Mouse (Mus musculus): ENCODE results near the gene Dcaf10. TPM values are rescaled to one million over a fixed set of nuclear protein-coding genes. Genes with fewer than 3 reads are reported as not detected.
"Not testable (repeated sequence)": the region's sequence is repeated elsewhere in the genome, so short reads cannot be mapped to it uniquely, and the experiment has no call there.

Gene Dcaf10
- polyA plus RNA-seq, 1 experiment from 2014 or later = 18.4 TPM

DNA sequence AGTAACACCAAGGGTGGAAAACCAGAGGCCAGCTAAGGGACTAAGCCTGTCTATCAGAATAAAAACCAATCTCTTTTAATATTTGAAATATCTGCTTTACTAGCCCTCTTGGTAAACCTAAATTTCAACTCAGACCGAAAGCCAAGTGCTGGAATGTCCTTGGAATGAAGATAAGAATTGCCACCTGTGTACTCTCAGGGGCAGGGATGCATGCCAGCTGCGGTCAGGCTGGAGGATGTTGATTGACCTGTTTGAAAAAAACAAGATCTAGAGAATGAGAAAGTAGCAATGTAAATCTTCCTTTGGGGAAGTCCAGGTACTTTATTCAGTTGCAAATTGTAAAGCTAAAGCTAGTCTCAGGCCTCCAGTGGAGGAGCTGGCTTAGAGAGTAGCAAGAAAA, 40.2 kb downstream of the Dcaf10 start:
- WGBS = 67% methylated on average over 2 of the region's 2 CpGs
- H3K4me3 ChIP-seq (ENCODE audit: low read depth, low read length); ATAC-seq (ENCODE audit: insufficient number of reproducible peaks, insufficient read depth, low FRiP score, low read depth): not testable (repeated sequence)

DNA sequence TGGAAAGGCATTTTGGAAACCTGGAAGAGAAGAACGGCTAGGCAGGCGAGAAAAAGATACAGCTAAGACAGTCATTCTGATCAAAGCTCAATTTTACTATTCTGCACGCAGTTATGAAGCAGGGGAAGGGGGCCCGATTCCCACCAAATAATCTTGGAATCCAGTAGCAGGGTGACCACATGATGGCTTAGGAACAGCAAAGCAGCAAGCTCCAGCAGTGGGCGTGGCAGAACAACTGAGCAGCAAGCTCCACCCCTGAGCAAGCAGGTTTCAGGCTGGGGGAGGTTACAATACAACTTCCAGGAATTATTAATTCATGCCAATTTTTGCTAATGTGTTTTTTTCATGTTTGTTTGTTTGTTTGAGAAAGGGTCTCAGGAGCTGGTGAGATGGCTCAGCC, 45.4 kb downstream of the Dcaf10 start:
- H3K9ac ChIP-seq (replicated peaks; ENCODE audit: low read depth, low read length); H3K9me3 ChIP-seq (ENCODE audit: control insufficient read depth, low read depth, low read length); ATAC-seq (ENCODE audit: insufficient number of reproducible peaks, insufficient read depth, low FRiP score, low read depth); H3K27me3 ChIP-seq (ENCODE audit: control insufficient read depth, insufficient read depth, low read length); H3K4me1 ChIP-seq (ENCODE audit: control insufficient read depth, insufficient read depth, low read length); H3K4me3 ChIP-seq (ENCODE audit: low read depth, low read length); H3K4me2 ChIP-seq (replicated peaks; ENCODE audit: low read depth, low read length); H3K36me3 ChIP-seq (ENCODE audit: control insufficient read depth, insufficient read depth, low read length); H3K27ac ChIP-seq (ENCODE audit: low read length): not testable (repeated sequence)
- 98% methylated on average over 5 of the region's 5 CpGs for WGBS

More for the DNA sequence above, 40.2 kb downstream of the Dcaf10 start:
- not testable (repeated sequence) for H3K27me3 ChIP-seq (ENCODE audit: control insufficient read depth, insufficient read depth, low read length); H3K9ac ChIP-seq (replicated peaks; ENCODE audit: low read depth, low read length); H3K36me3 ChIP-seq (ENCODE audit: control insufficient read depth, insufficient read depth, low read length); H3K4me1 ChIP-seq (ENCODE audit: control insufficient read depth, insufficient read depth, low read length); H3K4me2 ChIP-seq (replicated peaks; ENCODE audit: low read depth, low read length); H3K9me3 ChIP-seq (ENCODE audit: control insufficient read depth, low read depth, low read length); H3K27ac ChIP-seq (ENCODE audit: low read length)

DNA sequence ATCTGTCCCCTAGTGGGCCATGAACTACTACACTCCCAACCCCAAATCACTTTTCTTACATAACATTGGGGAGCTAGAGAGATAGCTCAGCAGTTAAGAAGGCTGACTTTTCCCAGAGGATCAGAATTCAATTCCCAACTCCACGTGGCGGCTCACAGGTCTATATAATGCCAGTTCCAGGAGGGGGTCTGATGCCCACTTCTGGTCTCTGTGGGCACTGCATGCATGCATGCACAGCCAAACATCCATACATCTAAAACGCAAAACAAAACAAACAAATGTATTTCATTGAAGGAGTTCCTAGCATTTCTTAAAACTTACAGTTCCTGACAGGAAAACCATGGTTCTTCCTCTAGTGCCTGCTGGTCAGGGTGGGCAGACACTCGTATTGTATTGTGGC, 50.2 kb downstream of the Dcaf10 start:
- Histone ChIP-seq H3K27ac (ENCODE audit: low read length) (no peak overlapping the region), H3K4me3 (ENCODE audit: low read depth, low read length) (no peak overlapping the region), H3K9ac (replicated peaks; ENCODE audit: low read depth, low read length) (no peak overlapping the region), H3K9me3 (ENCODE audit: control insufficient read depth, low read depth, low read length) (no peaks in the 10 kb centered on the region), H3K36me3 (ENCODE audit: control insufficient read depth, insufficient read depth, low read length) (peaks cover 3% of the 10 kb centered on the region; the same call in 1 of the 2 replicates), H3K4me2 (replicated peaks; ENCODE audit: low read depth, low read length) (no peak overlapping the region), H3K4me1 (ENCODE audit: control insufficient read depth, insufficient read depth, low read length) (no peaks in the 10 kb centered on the region), H3K27me3 (ENCODE audit: control insufficient read depth, insufficient read depth, low read length) (no peaks in the 10 kb centered on the region)
- ATAC-seq (ENCODE audit: insufficient number of reproducible peaks, insufficient read depth, low FRiP score, low read depth) = no peak
- 71% methylated on average over 4 of the region's 4 CpGs for WGBS

DNA sequence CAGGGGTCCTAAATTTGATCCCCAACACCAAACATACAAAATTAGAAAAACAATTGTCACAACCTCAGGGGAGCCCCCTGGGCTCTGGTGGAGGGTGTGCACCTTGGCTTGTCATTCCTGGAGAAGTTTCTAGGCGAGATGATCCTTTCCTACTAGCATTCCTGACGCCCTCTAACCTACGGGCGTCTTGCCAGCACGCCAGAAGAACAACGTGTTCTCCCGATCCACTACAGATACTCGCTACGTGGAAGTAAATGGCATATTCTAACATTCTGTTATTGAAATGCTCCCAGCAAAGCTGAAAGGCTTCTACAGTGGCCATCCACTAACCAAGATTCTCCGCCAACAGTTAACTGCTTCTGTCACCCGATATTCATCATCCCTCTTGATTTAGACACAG, 50.7 kb downstream of the Dcaf10 start:
- 67% methylated on average over 11 of the region's 11 CpGs for WGBS
- Histone ChIP-seq H3K4me1 (ENCODE audit: control insufficient read depth, insufficient read depth, low read length) (no peaks in the 10 kb centered on the region), H3K27ac (ENCODE audit: low read length) (no peak overlapping the region), H3K4me3 (ENCODE audit: low read depth, low read length) (no peak overlapping the region), H3K36me3 (ENCODE audit: control insufficient read depth, insufficient read depth, low read length) (peaks cover 3% of the 10 kb centered on the region; the same call in 1 of the 2 replicates), H3K9me3 (ENCODE audit: control insufficient read depth, low read depth, low read length) (no peaks in the 10 kb centered on the region), H3K27me3 (ENCODE audit: control insufficient read depth, insufficient read depth, low read length) (no peaks in the 10 kb centered on the region), H3K9ac (replicated peaks; ENCODE audit: low read depth, low read length) (no peak overlapping the region), H3K4me2 (replicated peaks; ENCODE audit: low read depth, low read length) (no peak overlapping the region)
- ATAC-seq (ENCODE audit: insufficient number of reproducible peaks, insufficient read depth, low FRiP score, low read depth) = no peak

DNA sequence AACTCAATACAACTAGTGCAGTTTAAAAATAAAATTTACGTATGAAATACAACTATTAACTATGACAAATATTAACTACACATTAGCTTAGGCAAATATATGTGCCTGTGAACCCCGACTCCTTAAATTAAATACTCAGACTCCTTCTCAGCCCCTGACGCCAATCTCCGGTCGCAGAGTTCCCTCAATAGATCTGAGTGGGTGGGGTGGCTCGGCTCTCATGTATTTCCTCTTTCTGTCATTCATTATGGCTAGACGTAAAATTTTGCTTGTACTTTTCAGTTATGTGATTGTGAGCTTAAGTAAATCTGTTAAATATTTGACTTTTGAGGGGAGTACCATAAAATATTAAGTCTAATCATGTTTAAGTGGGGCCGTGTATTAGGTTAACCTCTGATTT, 51.1 kb downstream of the Dcaf10 start:
- H3K4me2 ChIP-seq (replicated peaks; ENCODE audit: low read depth, low read length) = no peak overlapping the region
- no peak overlapping the region for H3K4me3 ChIP-seq (ENCODE audit: low read depth, low read length)
- H3K9ac ChIP-seq (replicated peaks; ENCODE audit: low read depth, low read length) = no peak overlapping the region
- 71% methylated on average over 8 of the region's 8 CpGs for WGBS
- H3K27ac ChIP-seq (ENCODE audit: low read length) = no peak overlapping the region
- ATAC-seq (ENCODE audit: insufficient number of reproducible peaks, insufficient read depth, low FRiP score, low read depth) = no peak
- no peaks in the 10 kb centered on the region for H3K9me3 ChIP-seq (ENCODE audit: control insufficient read depth, low read depth, low read length)
- peaks cover 3% of the 10 kb centered on the region; the same call in 1 of the 2 replicates for H3K36me3 ChIP-seq (ENCODE audit: control insufficient read depth, insufficient read depth, low read length)
- no peaks in the 10 kb centered on the region for H3K4me1 ChIP-seq (ENCODE audit: control insufficient read depth, insufficient read depth, low read length)
- no peaks in the 10 kb centered on the region for H3K27me3 ChIP-seq (ENCODE audit: control insufficient read depth, insufficient read depth, low read length)

DNA sequence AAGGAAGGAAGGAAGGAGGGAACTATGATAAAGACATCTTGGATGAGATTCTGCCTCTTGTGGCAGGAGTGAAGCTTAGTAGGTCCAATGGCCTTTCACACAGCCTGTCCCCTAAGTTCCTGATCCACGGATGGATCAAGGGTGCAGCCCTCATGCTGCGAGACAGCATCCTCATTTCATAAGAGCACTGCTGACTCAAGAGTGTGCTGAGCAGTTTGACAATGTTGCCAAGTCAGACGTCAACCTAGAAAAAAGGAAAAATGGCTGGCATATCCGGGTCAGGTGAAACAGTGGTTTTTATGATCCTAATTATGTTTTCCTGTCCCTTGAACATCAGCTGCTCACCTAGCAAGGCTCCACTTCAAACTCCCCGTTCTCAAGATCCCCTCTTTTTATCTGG, 51.8 kb downstream of the Dcaf10 start:
- Histone ChIP-seq H3K36me3 (ENCODE audit: control insufficient read depth, insufficient read depth, low read length) (peaks cover 5% of the 10 kb centered on the region; the same call in 1 of the 2 replicates), H3K9me3 (ENCODE audit: control insufficient read depth, low read depth, low read length) (no peaks in the 10 kb centered on the region), H3K27ac (ENCODE audit: low read length) (no peak overlapping the region), H3K4me2 (replicated peaks; ENCODE audit: low read depth, low read length) (no peak overlapping the region), H3K4me3 (ENCODE audit: low read depth, low read length) (no peak overlapping the region), H3K27me3 (ENCODE audit: control insufficient read depth, insufficient read depth, low read length) (no peaks in the 10 kb centered on the region), H3K9ac (replicated peaks; ENCODE audit: low read depth, low read length) (no peak overlapping the region), H3K4me1 (ENCODE audit: control insufficient read depth, insufficient read depth, low read length) (no peaks in the 10 kb centered on the region)
- WGBS = 83% methylated on average over 5 of the region's 5 CpGs
- ATAC-seq (ENCODE audit: insufficient number of reproducible peaks, insufficient read depth, low FRiP score, low read depth) = no peak

DNA sequence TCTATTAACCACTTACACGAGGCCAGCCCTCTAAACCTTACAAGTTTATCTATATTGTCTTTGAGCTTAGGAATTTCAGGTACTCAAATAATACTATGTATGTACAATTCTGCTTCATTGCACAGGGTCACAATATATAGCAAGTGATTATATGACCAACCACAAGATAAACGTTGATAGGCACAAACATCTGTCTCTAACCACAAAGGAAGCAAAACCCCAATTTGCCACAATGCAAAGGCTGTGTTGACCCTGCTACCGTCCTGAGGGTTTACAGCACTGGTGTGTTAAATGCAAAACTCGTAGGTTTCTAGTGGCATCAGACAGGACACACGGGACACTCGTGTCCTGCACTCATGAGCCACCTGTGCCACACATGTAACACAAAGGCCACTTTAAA, 54.3 kb downstream of the Dcaf10 start:
- H3K27ac ChIP-seq (ENCODE audit: low read length); H3K9ac ChIP-seq (replicated peaks; ENCODE audit: low read depth, low read length); ATAC-seq (ENCODE audit: insufficient number of reproducible peaks, insufficient read depth, low FRiP score, low read depth); H3K4me2 ChIP-seq (replicated peaks; ENCODE audit: low read depth, low read length); H3K4me1 ChIP-seq (ENCODE audit: control insufficient read depth, insufficient read depth, low read length); H3K9me3 ChIP-seq (ENCODE audit: control insufficient read depth, low read depth, low read length); H3K4me3 ChIP-seq (ENCODE audit: low read depth, low read length); H3K27me3 ChIP-seq (ENCODE audit: control insufficient read depth, insufficient read depth, low read length): not testable (repeated sequence)
- 82% methylated on average over 5 of the region's 6 CpGs for WGBS
- H3K36me3 ChIP-seq (ENCODE audit: control insufficient read depth, insufficient read depth, low read length) = peaks cover 24% of the 10 kb centered on the region

DNA sequence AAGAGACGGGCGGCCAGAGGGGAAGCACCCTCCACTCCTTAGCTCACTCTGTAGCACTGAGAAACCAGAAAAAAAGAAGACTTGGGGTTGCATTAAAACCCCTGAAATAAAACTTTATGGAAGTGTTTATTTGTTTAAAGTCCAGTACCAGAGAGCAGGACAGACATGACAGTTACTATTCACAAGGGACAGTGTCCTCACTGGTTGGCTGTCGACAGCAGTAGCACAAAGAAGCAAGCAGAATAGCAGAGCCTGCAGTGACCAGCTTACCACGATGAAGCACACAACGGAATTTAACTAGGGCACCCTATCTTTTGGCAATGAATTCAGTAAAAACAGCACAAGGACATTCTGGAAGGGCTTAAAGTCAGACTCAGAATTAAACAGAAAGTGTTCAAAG, 56.4 kb downstream of the Dcaf10 start:
- H3K9me3 ChIP-seq (ENCODE audit: control insufficient read depth, low read depth, low read length); H3K4me3 ChIP-seq (ENCODE audit: low read depth, low read length); H3K4me2 ChIP-seq (replicated peaks; ENCODE audit: low read depth, low read length); H3K9ac ChIP-seq (replicated peaks; ENCODE audit: low read depth, low read length); H3K27me3 ChIP-seq (ENCODE audit: control insufficient read depth, insufficient read depth, low read length); H3K27ac ChIP-seq (ENCODE audit: low read length); ATAC-seq (ENCODE audit: insufficient number of reproducible peaks, insufficient read depth, low FRiP score, low read depth); H3K4me1 ChIP-seq (ENCODE audit: control insufficient read depth, insufficient read depth, low read length): not testable (repeated sequence)
- H3K36me3 ChIP-seq (ENCODE audit: control insufficient read depth, insufficient read depth, low read length) = peaks cover 40% of the 10 kb centered on the region
- 89% methylated on average over 5 of the region's 5 CpGs for WGBS

DNA sequence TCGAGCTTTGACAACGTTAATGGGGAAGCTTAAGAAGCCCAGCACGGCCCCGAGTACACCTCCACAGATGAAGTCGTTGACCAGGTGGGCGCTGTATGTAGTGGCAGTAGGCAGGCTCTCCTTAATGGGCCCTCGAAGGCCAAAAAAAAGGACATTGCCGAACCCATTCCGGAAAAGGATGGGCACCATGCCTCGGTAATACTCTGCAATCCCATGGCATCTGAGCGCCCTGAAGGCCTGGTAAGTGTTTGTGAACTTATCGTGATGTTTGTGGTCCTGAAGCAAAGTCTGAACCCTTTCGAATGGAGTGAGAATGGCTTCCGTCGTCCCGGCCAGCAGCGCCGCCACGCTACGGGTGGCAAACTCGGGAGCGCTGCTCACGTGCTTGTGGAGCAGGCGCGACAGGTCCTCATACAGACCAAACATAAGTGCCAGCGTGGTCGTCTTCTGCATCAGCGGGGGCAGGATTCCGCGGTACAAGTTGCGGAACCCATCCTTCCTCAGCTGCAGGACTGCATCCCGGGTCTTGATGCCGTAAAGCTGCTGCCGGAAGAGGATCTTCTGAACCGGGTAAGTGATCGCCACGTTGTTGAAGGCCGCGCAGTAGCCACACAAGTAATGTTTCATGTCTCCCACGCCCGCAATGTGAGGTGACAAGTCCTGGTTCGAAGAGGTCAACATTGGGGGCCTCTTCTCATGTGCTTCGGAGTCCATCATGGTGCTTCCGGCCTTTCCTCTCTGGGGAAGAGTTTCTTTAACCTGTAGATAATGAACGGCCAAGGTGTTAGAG, 57.7 kb downstream of the Dcaf10 start:
- ATAC-seq (ENCODE audit: insufficient number of reproducible peaks, insufficient read depth, low FRiP score, low read depth) = no peak
- Histone ChIP-seq H3K27ac (ENCODE audit: low read length) (no peak overlapping the region), H3K9ac (replicated peaks; ENCODE audit: low read depth, low read length) (no peak overlapping the region), H3K4me2 (replicated peaks; ENCODE audit: low read depth, low read length) (no peak overlapping the region), H3K27me3 (ENCODE audit: control insufficient read depth, insufficient read depth, low read length) (no peaks in the 10 kb centered on the region), H3K36me3 (ENCODE audit: control insufficient read depth, insufficient read depth, low read length) (peaks cover 46% of the 10 kb centered on the region), H3K4me1 (ENCODE audit: control insufficient read depth, insufficient read depth, low read length) (no peaks in the 10 kb centered on the region), H3K4me3 (ENCODE audit: low read depth, low read length) (no peak overlapping the region), H3K9me3 (ENCODE audit: control insufficient read depth, low read depth, low read length) (no peaks in the 10 kb centered on the region)
- 95% methylated on average over 45 of the region's 45 CpGs for WGBS
